Mouse (Mus musculus) retina, postnatal 7 days (tissue): ENCODE data around the gene Iqgap2.

Experiments used
- DNase-seq: peaks from one replicate; pipeline ENCODE4 v3.0.0-alpha.2; 2012; ENCODE audit warnings: low read depth, low spot score

Iqgap2 gene

DNA sequence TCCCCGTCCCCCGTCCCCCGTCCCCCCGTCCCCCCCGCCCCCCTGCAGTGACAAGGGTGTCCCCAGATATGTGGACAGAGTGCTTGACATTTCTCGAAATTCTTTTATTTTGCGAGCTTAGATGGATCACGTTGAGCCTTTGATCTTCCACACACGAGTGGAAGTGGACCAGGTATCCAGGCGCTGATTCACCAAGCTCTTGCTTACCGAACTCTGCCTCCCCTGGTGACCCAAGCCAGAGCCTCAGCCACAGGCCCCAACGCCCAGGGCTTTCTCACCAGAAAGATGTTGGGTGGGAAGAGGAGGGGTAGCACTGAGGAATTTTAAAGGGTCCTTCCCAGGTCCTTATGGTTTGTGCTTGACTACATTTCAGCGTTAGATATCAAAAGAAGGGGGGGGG lies 272.9 kb downstream of the Iqgap2 start:
- DNase-seq = no peak

DNA sequence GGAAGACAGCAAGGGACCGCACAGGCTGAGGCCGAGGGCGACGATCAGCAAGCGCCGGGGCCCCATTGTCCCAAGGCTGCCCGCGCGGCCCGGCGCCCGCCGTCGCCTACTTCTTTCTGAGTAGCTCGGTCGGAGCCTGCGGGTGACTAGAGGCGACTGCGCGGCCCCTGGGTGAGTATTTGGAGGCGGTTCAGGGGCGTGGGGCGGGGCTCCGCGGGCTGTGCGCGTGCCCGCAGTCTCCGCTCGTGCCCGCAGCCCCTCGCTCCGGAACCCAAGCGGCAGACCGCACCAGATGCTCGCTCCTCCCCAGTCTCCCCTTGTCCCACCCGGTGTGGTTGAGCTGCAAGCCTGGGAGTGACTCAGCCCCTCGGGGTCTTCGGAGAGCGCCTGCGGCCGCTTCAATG lies 273.4 kb downstream of the Iqgap2 start, which contains the start of gene F2r:
TSS of gene F2r (minus strand) at position 179 of the 404 bp plus-strand sequence.
- DNase-seq = peak; percentile 35

DNA sequence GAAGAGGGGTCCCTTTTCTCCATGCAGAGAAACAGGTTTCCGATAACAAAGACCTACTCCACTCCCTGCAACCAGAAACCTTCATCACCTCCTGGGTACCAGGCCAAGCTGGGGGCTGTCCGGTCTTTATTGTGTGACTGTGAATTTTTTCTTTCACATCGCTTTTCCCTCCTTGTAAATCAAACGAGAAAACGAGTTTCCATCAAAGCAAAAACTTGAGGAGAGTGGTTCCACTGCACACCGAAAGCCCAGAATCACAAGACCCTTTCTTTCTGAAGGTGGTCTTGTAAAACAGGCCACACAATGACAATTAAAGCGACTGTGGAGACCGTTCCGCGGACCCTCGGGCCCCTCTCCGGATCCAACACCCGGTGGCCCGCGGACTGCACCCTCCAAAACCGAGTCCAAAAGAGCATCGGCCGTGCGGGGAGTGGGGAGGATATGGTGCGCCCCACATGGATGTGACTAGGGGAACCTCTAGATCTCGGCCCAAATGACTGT lies 274.0 kb downstream of the Iqgap2 start:
- no peak for DNase-seq

DNA sequence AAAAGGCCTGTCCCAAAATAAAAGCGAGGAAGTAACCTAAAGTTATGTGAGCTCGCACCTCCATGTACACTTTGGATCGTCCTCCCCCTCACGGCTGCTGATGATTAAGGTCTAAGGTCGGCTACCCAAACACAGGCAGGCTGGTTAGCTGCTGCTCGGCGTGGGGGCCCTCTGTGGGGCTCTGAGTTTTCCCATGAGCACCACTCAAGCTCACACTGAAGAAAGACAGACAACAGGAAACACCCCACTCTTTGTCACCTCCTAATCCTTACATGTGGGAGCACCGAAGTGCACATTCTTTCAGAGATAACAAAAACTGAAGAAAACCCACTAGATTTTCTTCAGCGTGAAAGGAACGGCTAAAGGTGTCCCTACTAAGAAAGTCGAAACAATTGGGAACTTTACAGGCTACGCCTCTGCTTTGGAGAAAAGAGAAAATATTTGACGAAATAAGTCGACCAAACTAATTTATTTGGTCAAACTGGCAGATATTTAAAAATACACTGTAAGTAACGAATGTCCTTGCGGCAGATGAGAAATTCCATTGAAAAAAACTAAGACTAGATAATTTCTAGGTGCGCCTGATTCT lies 274.5 kb downstream of the Iqgap2 start:
- no peak for DNase-seq

DNA sequence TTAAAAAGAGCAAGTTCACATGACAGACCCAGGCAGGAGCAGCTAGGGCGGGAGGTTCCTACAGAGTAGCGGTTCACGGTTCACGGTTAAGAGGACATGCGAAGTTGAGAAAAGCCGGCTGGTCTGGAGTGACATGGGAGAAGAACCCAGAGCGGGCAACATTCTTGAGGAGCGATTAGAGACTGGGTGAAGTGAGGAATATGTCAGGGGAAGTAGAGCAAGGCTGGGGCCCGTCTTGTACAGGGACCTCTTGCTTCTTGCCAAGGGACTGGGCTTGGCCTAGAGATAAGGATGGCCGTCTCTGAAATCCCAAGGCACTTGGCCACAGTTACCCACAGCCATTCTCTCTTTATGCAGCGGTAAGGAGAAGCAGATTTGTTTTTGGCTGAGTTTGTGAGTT lies 275.2 kb downstream of the Iqgap2 start:
- DNase-seq = no peak

DNA sequence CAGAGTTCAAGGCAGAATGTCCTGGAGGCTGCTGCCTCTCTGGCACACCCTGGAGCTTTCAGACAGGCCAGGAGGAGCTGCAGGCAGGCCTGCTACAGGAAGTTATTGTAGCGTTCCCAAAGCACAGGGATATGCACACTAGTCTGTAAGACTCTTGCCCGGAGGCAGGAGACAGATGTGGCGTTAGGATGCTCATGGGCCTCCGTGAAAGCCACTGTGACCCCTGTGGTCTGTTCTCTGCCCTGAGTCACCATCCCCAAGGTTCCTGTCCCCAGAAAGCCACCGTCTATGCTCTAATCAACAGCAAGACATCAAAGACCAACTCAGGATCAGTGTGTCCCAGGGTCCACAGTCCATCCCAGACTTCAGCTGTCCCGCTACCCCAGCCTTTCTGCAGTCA lies 277.0 kb downstream of the Iqgap2 start:
- no peak for DNase-seq

DNA sequence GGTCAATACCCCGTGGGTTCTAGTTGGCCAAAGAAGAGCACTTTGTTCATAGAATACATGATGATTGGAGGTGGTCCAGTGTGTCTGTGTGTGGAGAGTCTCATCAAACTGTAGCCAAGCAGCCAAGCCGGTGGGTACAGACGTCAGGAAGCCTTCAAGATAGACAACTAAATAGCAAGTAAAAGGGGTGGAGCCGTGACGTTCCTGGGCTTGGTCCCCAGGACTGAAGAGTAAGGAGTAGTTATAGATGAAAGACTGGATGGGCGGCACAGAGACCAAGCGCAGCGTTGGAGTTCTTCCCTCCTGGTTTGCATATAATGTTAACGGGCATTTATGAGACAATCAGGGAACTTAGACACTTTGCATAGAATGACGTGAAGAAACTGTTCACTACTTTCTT lies 279.5 kb downstream of the Iqgap2 start:
- DNase-seq = no peak

DNA sequence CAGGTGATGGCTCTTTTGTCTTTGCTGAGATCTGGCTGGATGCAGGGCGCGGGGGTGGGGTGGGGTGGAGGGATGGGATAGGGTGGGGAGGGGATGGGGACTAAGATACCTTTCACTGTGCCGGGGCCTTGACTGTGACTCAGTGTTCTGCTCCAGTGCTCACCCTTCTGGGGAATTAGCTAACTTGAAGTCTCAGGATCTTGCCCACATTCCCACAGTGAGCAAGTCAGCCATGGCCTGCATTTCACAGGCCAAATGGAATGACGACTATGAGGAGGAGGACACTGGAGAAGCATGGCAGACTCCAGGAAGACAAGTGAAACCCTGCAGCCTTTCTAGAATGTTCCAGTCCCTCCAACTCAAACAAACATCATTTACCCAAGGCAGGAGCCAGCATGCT lies 280.0 kb downstream of the Iqgap2 start:
- no peak for DNase-seq

DNA sequence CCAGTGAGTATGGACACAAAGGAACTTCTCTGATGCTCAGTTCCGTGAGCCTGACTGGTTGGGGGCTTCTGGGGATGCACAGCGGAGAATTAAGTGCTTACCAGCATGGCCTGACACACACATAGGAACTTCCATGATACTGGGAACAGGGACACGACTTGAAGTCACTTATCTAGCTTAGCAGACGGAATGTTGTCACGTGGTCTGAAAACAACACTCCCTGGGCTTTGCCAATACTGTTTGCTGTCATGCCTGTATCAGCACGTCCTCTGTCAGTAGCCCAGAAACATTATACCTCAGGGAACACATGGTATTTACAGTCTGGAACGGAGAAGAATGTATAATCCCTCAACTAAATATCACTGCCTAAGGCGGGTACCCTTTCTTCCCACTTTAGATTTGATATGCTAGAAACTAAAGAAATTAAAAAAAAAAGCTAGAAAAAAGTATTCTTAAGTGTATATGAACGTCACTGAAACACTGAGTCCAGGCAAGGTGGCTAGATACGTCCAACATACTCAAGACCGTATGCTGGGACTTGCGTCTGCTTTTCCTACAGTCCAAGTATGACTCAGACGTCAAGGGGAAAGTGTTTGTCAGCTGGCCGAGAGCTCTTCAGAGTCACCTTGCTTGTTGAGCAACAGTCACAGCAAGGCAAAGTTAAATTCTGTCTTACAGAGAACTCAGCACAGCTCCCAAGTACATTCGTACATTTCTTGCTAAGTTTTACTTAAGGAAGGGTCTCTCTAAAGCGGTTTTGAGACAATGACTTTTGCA lies 280.7 kb downstream of the Iqgap2 start:
- DNase-seq = no peak

DNA sequence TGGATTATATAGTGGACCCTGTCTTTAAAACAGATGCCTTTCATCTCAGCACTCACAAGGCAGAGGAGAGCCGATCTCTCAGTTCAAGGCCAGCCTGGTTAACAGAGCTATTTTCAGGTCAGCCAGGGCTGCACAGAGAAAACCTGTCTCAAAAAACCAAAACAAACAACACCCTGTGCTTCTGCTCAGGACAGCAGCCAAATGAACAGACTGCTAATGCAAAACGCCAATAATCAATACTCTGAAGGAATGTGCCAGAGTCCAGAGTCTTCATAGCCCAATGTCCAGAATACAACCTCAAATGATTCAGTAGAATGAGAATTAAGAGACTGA lies 282.7 kb downstream of the Iqgap2 start:
- DNase-seq = no peak

DNA sequence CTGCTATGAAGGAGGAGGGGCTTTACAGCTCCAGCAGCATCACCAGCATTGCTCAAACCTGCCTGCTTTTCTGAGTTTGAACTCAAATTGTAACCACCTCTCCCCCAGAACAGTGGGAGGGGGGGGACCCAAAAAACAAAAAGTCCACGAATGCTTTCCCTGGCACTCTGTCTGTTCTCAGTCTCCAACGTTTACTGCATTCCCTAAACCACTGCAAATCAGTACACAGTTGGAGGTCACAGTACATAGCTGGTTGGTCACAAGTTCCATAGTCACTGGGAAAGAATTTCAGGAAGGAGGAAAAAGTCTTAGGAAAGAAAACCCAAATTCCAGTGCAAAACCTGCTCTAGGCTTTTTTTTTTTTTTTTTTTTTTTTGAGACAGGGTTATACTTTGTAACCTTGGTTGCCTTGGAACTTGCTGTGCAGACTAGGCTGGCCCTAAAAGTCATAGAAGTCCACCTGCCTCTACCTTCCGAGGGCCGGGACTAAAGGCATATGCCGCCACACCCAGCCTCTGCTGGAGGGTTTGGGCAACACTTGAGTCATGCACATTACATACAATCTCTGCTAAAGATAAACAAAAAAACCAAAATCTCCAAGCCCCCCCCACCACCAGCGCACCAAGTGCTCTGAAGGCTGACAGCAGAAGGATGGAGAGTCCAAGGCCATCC lies 283.2 kb downstream of the Iqgap2 start:
- no peak for DNase-seq

DNA sequence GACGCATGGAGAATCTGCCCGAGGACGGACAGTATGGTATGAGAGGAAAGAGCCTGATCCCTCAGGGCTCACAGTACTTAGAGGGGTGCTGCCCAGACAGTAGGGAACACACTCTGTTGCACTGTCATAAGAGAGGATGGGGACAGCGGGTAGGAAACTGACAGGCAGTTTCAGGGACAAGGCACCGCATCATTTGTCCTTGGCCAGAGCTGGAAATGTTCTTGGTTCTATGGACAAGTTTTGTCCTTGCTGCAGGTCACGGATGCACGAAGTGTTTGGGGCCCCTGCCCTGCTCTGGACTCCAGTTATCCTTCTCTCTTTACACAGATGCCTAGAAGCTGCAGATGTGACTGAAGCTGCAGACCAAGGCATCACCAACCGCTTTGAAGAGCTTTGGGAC lies 284.7 kb downstream of the Iqgap2 start:
- no peak for DNase-seq

DNA sequence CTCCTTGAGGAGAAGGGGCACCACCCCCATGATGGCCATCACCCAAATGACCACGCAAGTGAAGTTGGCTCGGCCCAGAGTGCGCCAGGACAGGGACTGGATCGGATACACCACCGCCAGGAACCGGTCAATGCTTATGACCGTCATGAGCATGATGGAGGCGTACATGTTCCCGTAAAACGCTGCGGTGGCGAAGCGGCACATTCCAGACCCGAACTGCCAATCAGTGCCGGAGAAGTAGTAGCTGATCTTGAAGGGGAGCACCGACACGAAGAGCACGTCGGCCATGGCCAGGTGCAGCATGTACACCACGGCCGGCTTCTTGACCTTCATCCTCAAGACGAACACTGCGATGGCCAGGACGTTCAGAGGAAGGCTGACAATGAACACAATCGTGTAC lies 287.4 kb downstream of the Iqgap2 start:
- DNase-seq = no peak

DNA sequence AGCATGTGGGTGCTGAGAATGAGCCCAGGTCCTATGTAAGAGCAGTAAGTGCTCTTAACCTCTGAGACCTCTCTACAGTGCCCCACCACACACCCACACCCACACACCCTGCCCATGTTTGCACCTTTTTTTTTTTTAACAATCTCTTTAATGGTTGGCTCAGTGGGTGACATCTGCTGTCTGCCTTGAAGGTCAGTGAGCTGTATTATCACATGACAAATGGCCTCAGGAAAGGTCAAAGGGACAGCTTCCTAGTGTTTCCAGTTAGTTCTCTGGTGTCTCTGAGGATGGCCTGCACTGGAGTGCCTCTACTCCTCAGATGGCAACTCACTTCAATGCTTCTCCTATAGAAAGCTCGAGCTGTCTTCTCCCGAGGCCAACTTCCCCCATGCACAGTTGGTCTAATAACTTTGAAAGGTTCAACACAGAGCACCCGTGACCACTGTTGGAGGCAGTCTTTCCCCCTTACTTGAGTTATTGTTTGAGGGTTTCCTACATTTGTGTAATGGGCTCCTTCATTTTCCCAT lies 291.8 kb downstream of the Iqgap2 start:
- DNase-seq = no peak

DNA sequence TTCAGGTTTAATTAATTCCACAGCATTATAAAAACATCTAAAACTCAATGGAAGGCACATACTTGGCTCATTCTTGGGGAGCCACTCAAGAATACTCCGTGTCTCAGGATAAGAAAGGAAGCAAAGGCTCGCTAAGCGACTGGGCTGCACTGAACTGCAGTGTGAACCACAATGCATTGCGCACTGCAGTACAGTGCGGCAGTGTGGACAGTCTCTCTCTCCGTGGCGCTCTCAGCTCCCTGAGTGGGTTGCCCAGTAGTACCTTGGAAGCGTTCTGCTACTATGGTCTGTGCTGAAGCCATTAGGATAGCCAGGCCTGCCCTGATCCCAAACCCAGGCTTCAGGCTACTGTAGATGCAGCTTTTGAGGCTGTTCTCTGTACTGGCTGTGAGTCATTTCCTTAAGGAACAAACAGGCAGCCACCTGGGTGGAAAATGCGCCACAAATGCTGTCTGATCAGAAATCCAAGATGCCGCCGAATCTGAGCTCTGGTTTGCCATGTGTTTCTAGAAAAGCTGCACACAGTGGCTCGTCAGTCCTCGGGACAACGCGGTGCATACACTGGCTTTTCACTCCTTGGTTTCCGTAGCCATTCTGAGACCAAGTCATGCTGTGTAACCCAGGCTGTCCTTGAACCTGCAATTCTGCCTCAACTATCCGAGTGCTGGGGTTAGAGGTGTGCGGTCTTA lies 293.3 kb downstream of the Iqgap2 start:
- no peak for DNase-seq

DNA sequence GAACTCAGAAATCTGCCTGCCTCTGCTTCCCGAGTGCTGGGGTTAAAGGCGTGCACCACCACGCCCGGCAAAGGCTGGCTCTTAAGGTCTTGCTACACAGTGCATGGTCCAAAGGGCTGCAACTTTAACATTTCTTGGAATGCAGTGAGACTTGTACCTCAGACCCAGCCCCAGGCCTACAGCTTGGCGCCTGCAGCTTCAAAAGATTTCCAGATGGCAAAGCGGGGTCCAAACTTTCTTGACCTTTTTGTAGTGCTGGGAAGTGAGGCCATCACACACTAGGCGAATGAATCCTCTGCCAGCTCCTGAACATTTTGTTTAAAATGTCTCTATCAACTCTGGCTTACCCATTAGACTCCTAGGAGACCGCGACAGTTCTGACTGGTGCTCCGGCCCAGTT lies 294.1 kb downstream of the Iqgap2 start:
- DNase-seq = no peak

DNA sequence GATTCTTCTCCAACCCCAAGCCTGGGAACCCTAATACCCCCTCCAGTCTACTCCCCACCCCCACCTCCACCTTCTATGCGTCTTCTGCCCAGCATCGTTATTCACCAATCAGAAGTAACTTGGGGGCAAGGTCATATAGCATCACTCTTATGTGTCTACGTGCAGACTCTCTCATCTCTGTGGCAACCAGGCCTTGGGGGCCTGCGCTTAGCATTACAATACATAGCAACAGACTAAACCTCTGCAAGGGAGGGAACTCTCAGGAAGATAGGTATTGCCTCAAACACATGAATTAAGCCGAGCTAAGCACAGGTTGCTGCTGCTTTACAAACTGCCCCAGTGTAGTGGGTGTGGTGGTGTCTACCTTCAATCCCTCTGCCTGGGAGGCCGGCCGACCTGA lies 295.0 kb downstream of the Iqgap2 start:
- no peak for DNase-seq

DNA sequence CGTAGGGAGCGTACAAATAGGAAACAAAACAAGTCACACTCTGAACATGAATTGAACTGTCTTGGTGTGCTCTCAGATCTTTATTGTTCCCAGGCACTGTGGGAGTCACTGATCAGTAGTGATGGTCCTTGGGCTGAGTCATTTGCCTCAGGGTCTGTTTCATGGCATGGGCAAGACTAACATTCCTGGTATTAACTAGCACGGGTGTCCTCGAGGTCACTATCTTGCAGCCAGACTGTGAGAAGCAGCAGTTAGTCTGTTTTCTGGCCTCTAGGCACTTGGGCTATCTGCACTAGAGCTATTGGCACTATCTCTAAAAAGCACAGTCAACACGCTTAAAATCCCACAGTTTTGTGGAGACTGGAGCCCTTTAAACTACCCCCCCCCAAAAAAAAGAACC lies 295.8 kb downstream of the Iqgap2 start:
- DNase-seq = no peak

DNA sequence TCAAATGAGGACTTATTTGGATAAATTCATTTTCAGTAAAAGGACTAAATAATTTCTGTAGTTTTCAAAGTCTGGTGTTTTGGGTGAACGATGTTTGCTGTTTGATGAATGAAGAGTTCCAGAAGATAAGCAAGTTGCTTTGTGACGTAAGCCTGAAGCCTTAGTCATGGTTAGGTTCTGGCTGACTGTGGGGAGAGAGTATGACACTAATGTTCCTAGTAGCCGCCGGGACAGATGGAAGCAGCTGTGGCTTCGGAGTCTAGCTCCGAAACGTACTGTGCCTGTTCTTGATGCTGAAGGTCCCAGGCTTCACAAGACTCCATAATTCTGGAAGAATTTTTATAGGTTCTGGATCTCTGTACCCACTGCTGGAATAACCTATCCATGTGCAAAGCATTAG lies 296.3 kb downstream of the Iqgap2 start:
- no peak for DNase-seq

DNA sequence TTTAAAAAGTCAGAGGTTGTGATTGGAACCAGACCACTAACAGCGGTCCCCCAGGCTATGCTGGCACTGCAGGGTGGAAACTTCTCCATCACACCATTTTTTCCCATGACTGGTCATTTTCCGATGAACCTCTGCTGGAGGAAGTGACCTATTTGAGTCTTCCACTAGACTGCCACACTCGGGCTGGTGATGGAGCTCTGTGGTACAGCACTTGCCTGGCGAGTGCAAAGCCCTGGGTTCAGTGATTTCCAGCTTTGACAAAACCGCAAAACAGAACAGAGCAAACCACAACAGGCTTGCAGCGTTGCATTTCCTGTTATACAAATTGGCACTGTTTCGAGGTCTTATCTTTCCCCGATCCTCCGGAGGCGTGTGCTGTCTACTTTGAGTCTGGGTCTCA lies 298.9 kb downstream of the Iqgap2 start:
- no peak for DNase-seq

DNA sequence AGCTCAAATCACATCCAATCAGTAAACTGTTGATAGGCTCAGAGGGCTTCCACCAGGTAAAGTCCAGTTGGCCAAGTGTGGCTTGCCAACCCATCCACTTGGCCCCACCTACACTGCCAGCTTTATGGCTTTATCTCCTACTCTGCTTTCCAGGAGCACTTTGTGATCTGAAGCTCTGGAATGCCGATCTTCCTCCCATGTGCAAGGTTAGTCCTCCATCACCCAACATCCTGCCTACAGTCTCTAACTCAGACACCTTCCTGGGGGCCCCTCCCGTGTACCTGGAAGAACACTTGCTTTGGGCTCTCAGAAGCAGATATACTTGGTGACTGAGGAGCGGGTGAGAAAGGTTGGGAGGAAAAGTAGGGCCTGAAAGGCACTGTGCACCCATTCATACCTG lies 300.1 kb downstream of the Iqgap2 start:
- no peak for DNase-seq

DNA sequence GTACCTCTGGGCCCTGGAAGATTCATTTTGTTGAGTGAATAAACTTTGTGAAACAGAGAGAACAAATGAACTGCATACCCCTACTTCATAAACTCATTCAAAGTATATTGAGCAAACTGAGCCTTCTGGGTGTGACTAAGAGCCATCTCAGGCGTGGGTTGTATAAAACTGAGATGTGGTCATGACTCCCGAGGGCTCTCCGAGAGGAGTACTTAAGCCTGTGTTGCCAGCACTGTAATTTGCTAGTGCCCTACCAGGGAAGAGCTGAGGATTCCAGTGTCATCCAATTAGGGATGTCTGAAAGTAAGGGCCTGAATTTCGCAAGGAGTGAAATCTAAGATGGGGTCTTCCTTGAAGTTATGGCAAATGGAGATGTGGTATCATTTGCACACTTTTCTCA lies 304.1 kb downstream of the Iqgap2 start:
- no peak for DNase-seq
